Mouse (Mus musculus) olfactory bulb, adult 2 months (tissue): ENCODE data around the gene Srsf7.

Experiments used
- CTCF ChIP-seq: fragments of 200-500 bp; IDR thresholded peaks from 2 replicates; pipeline ENCODE4 v1.5.1; 2012; ENCODE audit warnings: low read depth, mild to moderate bottlenecking, low read length, moderate library complexity; ENCODE audit not compliant: insufficient read depth
- POLR2A ChIP-seq: fragments of 200-500 bp; IDR thresholded peaks from 2 replicates; pipeline ENCODE4 v1.6.1; 2012; ENCODE audit warnings: mild to moderate bottlenecking, low read depth, low read length, moderate library complexity; ENCODE audit not compliant: insufficient read depth

DNA sequence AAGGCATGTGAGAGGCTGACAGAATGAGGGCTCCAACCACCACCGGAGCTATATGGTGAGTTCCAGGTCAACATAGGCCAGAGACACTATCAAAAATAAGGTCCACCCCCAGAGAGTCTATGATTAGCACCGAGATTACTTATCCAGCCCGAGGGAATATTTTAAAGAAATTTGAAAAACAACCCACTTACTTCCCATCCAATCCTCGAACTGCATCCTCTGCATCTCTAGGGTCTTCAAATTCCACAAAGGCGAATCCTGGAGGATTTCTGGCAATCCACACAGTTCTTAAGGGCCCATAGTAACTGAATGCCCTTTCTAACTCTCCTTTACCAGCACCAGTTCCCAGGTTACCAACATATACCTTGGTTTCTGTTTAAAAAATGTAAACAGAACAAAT is 1.4 kb downstream of the Srsf7 start:
- TF ChIP-seq POLR2A (no peak), CTCF (no peak)
